Mouse (Mus musculus) Patski (cell line): ENCODE results near the gene Unc79. TPM values are rescaled to one million over a fixed set of nuclear protein-coding genes. Genes with fewer than 3 reads are reported as not detected.

Experiments used
- ATAC-seq: fragments of 100-300 bp; one replicate; pipeline ENCODE4 v1.8.0; 2021
- CTCF ChIA-PET: fragments of 350-600 bp; sonication (Branson Sonifier 250); formaldehyde crosslinking; loops from one replicate; lab custom pipeline; 2022; ENCODE audit warnings: inconsistent platforms; lab: Charles Lee
- POLR2A ChIA-PET: fragments of 350-600 bp; sonication (Branson Sonifier 250); formaldehyde crosslinking; loops from one replicate; lab custom pipeline; 2022; ENCODE audit warnings: antibody characterized with exemption, inconsistent platforms; lab: Charles Lee
- DNase-seq: peaks from one replicate; pipeline ENCODE4 v3.0.0-alpha.2; 2011; ENCODE audit warnings: low read depth, low spot score
- H3K27me3 ChIP-seq: fragments of 371-371 bp; one replicate; pipeline ENCODE4 v1.5.1; 2021
- CTCF ChIP-seq: fragments of 100-300 bp; IDR thresholded peaks from one replicate; pipeline ENCODE4 v1.5.1; 2021
- in situ Hi-C: fragments of 300-500 bp; cut with MboI; formaldehyde crosslinking; loops from 3 replicates; pipeline ENCODE4 v1.11.1; 2018; ENCODE audit warnings: low pct_unique_long_range_greater_than_20kb, mixed read lengths
- polyA plus RNA-seq: library from polyadenylated mRNA; unstranded; gene quantifications from one replicate; pipeline ENCODE4 v1.2.3, GENCODE M21; 2021

Unc79 gene
- polyA plus RNA-seq, 1 experiment from 2014 or later: not detected

DNA sequence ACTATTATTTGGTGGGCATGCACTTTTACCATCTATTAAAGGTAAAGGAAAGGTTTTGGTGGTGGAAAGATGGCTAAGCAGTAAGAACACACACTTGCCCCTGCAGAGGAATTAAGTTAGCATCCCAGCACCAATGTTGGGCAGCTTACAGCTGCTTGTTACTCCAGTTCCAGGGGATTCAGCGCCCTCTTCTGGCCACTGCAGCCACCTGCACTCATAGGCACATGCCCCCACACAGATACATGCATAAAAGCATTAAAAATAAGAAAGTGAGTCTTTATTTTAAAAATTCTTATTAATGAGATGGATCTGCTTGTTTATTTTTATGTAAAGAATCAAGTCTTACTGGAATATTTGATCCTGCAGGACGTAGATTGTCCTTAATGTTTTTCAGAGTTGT, 206.3 kb downstream of the Unc79 start:
- no peak for DNase-seq
- in situ Hi-C loops: no loop called here

DNA sequence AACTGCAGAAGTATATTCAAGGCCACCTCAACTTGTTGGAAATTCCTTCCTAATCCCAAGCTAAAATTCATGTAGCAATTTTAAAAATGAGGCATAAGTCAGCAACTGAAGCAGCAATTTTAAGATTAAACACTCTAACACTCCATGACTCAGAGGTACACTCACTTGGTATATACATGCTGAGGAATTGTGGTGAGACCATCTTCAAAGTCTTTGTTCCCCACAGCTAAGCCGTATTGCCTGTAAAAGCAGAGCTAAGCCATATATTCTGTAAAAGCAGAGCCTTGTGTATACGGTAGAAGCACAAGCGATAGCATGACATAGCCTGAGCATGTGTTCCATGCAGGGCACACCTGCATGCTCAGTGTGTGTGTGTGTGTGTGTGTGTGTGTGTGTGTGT, 206.7 kb downstream of the Unc79 start:
- H3K27me3 ChIP-seq: peaks cover 3% of the 10 kb centered on the region
- POLR2A ChIA-PET: interaction anchor here (0.7 kb wide), 1 partner anchor 39 kb away, joined by 7 read pairs; no protein-coding TSS in a partner anchor
- no peak for TF ChIP-seq CTCF
- DNase-seq: no peak
- no peak for ATAC-seq
- CTCF ChIA-PET: interaction anchor here (2.2 kb wide), 1 partner anchor 11 kb away, joined by 12 read pairs; no protein-coding TSS in a partner anchor
- in situ Hi-C loops: no loop called here

More for the DNA sequence above, 206.3 kb downstream of the Unc79 start:
- ChIA-PET CTCF (no interaction called here), POLR2A (interaction anchor here (0.7 kb wide), 1 partner anchor 39 kb away, joined by 7 read pairs; no protein-coding TSS in a partner anchor)
- no peak for ATAC-seq
- H3K27me3 ChIP-seq: peaks cover 3% of the 10 kb centered on the region
- TF ChIP-seq CTCF: peak; percentile 30

DNA sequence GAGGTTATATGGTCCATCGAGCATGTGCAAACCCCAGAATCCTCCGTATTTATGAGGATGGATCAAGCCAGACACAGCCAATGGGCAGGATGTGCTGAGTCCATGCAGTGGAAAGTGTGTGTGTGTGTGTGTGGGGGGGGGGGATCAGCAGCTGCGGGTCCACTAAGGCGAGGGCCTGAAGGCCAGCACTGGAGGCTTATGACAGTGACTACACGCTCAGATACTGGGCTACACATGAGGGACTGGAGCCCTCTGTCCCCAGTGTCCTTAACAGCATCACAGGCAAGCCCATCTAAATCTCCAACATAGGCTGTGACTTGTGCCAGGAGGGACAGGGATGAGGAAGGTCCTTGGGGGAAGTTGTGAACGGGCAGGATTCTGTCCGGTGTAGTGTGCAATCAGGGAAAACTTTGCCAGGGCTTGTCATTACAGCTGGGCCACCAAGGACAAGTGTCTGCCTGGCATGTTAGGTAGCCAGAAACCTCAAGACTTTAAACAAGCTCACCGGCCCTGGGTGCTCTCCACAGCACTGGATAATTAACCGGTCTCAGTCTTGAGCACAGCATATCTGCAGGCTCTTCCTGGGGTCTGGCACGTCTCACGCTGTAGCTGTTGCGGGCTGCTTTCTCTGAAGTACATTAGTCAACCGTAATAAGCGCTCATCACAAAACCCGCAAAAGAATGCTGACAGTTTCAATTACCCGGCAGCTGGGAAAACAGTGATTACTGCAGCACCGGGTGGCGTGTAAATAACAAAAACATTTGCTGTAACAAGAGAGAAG, 208.7 kb downstream of the Unc79 start:
- CTCF ChIA-PET: interaction anchor here (2.2 kb wide), 1 partner anchor 13 kb away, joined by 12 read pairs; no protein-coding TSS in a partner anchor

DNA sequence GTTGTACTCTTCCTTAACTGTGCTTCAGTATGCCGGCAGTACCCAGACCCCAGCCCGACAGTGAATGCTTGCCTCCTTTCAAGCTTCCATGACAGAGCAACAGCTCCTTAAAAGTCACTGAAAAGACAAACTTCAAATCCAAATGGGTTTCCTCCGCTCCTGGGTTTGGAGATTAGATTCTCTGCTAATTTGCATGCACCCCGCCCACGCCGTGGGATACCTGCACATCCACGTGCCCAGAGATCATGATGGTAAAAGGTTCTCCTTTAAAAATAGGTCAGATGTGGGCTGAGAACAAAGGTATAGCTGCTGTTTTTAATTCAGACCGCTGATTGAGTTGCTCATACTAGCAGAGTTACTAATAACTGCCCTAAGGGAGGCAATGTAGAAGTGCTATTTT, 210.4 kb downstream of the Unc79 start:
- DNase-seq: no peak
- peaks cover 4% of the 10 kb centered on the region for H3K27me3 ChIP-seq
- no peak for TF ChIP-seq CTCF
- CTCF ChIA-PET: no interaction called here
- ATAC-seq: no peak
- POLR2A ChIA-PET: no interaction called here
- in situ Hi-C loops: no loop called here

More for the DNA sequence above, 208.7 kb downstream of the Unc79 start:
- DNase-seq (no peak), ATAC-seq (no peak)
- POLR2A ChIA-PET: no interaction called here
- in situ Hi-C loops: no loop called here
- peaks cover 3% of the 10 kb centered on the region for H3K27me3 ChIP-seq
- TF ChIP-seq CTCF: no peak

DNA sequence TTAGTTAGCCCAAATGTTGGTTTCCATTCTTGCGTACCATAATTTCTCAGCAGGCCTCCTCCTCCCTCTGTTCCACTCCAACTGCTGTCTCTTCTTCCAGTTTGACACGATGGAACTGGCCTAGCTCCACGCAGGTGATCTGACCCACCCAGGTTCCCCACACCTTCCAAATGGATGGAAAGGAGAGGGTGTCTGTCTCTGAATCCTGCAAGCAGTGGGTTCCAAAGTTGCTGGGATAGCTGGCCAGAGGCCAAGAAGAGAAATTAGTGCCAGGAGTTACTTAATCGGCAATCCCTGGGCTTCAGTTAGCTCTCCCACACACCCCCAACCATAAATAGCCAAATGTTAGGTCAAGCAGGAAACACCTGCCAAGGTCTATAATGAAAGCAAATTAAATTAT, 212.1 kb downstream of the Unc79 start:
- TF ChIP-seq CTCF: no peak
- DNase-seq (no peak), ATAC-seq (no peak)
- ChIA-PET POLR2A (no interaction called here), CTCF (no interaction called here)
- H3K27me3 ChIP-seq: peaks cover 16% of the 10 kb centered on the region
- in situ Hi-C loops: no loop called here

DNA sequence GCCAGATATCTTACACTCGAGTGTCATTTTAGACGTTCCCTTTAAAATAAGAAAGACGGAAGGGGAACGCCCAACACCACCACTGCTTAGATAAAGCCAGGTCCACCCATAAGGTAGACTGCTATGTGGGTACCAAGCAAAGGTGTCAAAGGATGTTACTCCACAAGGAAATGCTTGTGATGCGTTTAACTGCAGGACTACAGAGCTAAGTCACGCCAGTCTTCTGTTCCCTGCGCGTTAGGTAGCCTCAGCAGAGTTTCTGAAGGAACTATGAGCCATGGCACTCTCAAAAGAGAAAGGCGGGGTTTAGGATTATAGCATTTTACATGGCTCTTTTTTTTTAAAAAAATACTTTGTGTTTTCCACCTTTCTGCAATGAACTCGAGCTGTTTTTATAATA, 214.9 kb downstream of the Unc79 start:
- no peak for TF ChIP-seq CTCF
- DNase-seq (no peak), ATAC-seq (no peak)
- in situ Hi-C loops: no loop called here
- ChIA-PET CTCF (no interaction called here), POLR2A (no interaction called here)
- peaks cover 19% of the 10 kb centered on the region for H3K27me3 ChIP-seq

DNA sequence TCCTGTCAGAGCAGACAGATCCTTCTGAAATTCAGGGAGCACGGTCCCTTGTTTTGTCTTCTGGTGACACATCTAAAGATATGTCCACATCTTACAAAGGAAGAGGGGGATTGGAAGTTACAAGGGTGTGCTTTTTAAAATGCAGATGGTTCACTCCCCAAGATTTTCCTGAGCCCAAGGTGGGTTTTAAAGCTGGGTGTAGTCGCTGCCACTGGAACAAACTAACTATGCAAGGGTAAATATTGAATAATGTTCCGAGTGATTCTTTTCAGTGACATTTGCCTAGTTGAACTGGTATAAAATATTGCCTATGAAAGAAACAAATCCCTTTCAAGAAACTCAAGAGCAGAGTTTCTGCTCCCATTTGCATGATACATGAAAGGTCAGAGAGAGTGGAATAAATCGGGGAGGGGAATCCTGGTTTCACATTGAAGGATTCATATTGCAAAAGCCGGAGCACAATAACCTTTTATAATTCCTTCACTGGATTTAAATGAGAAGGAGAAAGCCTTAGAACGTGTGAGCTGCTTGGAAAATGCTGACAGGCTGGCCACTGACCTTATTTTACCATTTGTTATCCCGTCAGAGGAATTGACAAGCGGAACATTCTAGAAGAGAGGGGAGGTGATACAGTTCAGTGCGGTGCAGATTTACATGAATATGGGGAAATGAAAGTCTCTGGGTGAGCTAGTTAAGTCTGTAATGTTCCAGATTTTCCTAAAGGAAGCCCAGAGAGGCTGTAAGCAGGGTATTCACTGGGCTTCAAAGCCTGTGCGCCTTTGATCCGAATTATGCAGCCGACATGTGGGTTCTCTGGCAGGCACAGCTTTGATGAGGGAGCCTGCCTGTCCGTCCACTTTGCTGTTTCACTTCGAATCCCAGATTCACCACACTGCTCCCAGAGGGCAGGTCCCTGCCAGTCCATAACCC, 215.7 kb downstream of the Unc79 start:
- ChIA-PET CTCF (no interaction called here), POLR2A (no interaction called here)
- no peak for DNase-seq
- H3K27me3 ChIP-seq: peaks cover 16% of the 10 kb centered on the region
- TF ChIP-seq CTCF: no peak
- in situ Hi-C loops: no loop called here
- ATAC-seq: no peak

DNA sequence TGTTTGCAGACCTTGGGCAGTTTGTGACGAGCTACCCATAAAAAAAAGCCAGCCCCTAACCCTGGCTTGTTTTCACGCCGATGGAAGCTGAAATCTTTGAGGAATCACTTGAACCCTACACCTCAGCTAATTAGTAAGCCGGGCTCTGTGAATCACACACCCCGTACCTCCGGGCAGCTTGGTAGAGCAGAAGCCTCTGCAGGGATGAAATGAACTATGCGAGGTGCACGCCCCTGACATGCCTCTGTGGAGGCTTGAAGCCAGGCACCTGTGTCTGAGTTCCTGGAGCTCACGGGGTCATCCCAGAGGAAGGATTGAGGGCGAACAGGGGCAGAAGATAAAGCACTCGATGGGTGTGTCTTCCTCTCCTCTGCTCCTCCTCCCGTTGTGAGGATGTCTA, 220.2 kb downstream of the Unc79 start:
- in situ Hi-C loops: no loop called here
- H3K27me3 ChIP-seq: peaks cover 16% of the 10 kb centered on the region
- ATAC-seq: no peak
- POLR2A ChIA-PET: no interaction called here
- no peak for DNase-seq
- CTCF ChIA-PET: no interaction called here
- TF ChIP-seq CTCF: no peak

DNA sequence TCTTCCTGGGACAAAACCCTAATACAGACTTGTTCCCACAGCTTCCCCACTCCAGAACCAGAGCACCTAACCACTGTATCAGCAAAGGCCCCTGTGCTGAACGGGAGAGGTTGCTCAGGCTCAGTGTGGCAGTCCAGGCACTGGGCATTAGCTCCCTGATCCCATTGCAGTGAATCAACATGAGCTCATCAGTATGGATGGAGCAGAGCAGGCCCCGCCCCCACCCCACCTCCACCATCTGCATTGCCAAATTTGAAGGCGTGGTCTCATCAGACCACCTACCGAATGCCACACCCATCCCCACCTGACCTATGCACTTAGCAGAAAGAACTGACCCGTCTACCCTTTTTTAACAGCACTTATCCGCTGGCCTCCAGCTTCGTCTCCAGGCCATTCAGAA, 234.4 kb downstream of the Unc79 start:
- ATAC-seq (no peak), DNase-seq (no peak)
- in situ Hi-C loops: no loop called here
- POLR2A ChIA-PET: no interaction called here
- peaks cover 13% of the 10 kb centered on the region for H3K27me3 ChIP-seq
- no peak for TF ChIP-seq CTCF
- CTCF ChIA-PET: interaction anchor here (1.0 kb wide), 1 partner anchor 40 kb away, joined by 4 read pairs; no protein-coding TSS in a partner anchor

DNA sequence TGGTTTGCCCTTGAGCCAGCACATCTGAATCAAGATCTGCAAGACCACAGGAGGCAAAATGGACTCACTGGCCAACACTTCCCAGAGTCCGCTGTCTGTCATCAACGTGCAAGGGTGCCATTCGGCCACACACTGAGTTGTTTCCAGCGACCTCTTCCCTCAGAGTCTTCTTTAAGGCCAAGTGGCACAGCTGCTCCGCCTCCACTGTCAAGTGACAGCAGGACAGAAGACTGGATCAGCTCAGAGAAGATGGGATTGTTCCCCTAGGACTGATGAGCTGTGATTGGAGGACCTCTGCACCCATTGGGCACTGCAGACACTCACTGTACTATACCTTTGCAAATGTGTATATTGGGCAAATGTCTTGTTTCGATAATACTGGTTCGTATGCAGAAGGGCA, 238.4 kb downstream of the Unc79 start:
- CTCF ChIA-PET: interaction anchor here (1.9 kb wide), 1 partner anchor 41 kb away, joined by 4 read pairs; no protein-coding TSS in a partner anchor
- H3K27me3 ChIP-seq: peaks cover 12% of the 10 kb centered on the region
- in situ Hi-C loops: no loop called here
- DNase-seq: no peak
- POLR2A ChIA-PET: no interaction called here
- ATAC-seq: no peak
- TF ChIP-seq CTCF: no peak
